Mouse (Mus musculus) thymus, adult 2 months (tissue): ENCODE measurements at regions not wholly inside any gene's neighbourhood (a gene's known extent, or its start where the extent isn't known, plus 50 kb on each side); places are given as distances from the start of the nearest gene placed in this dataset.

ENCODE experiments used
- CTCF ChIP-seq: fragments of 200-500 bp; IDR thresholded peaks from 2 replicates; pipeline ENCODE4 v1.5.1; 2012; ENCODE audit warnings: mild to moderate bottlenecking, control low read depth, low read length, moderate library complexity, borderline replicate concordance; ENCODE audit not compliant: control insufficient read depth, poor library complexity, insufficient read depth; ENCODE audit errors: extremely low read depth
- POLR2A ChIP-seq: fragments of 200-500 bp; IDR thresholded peaks from 2 replicates; pipeline ENCODE4 v1.6.1; 2012; ENCODE audit warnings: mild to moderate bottlenecking, low read length, control low read depth, moderate library complexity; ENCODE audit not compliant: control insufficient read depth, poor library complexity, insufficient read depth; ENCODE audit errors: extremely low read depth

DNA sequence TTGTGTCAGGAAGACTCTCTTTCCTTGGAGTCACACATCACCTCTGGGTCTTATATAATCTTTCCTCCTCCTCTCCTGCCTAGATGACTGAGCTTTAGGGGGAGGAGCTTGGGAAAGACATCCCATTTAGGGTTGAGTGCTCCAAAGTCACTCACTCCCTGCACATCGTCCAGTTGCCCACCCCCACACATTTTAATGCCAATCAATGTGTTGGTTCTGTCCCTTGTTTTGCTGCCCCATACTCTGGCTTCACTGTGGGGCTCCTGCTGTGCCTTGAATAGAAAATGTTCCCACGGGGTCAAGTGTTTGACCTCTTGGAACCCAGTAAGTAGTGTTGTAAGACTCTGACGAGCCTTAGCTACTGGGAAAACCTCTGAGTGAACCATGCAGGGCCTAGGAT is 58.8 kb upstream of the Gm21915 start:
- TF ChIP-seq CTCF (no peak), POLR2A (no peak)
